Mouse (Mus musculus): ENCODE results near the gene Cped1.

DNA sequence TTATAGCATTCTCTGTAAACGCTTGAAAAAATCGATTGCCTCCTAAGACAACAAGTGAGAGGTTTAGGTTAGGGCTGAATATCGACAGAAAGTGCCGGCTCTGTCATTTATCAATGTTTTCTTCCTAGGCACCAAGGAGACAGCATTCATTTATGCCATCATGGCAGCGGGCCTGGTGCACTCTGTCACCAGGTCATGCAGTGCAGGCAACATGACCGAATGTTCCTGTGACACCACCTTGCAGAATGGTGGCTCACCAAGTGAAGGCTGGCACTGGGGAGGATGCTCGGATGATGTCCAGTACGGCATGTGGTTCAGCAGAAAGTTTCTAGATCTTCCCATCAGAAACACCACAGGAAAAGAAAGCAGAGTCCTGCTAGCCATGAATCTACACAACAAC lies 305.1 kb downstream of the Cped1 start:
- no peak for TF ChIP-seq POLR2A (IDR thresholded peaks at IDR 0.05; ENCODE audit: insufficient read depth, low read depth, low read length)
- no peak for TF ChIP-seq CTCF (IDR thresholded peaks at IDR 0.05)

Data from heart, adult 2 months (tissue).